Mouse (Mus musculus) layer of hippocampus, postnatal 10 days (tissue): ENCODE results near the gene Cep63. TPM values are rescaled to one million over a fixed set of nuclear protein-coding genes. Genes with fewer than 3 reads are reported as not detected.

Experiments
- DNase-seq, 2 experiments: peaks; one replicate each; pipeline ENCODE4 v3.0.0; 2021; ENCODE audit warnings: low spot score in 2 of 2
- total RNA-seq, 2 experiments: library from RNA; stranded (reverse); gene quantifications; 2 replicates each; pipeline ENCODE4 v1.2.3; 2021

Cep63 gene
- total RNA-seq, 2 experiments from 2014 or later: 28.5 to 30.2 TPM

DNA sequence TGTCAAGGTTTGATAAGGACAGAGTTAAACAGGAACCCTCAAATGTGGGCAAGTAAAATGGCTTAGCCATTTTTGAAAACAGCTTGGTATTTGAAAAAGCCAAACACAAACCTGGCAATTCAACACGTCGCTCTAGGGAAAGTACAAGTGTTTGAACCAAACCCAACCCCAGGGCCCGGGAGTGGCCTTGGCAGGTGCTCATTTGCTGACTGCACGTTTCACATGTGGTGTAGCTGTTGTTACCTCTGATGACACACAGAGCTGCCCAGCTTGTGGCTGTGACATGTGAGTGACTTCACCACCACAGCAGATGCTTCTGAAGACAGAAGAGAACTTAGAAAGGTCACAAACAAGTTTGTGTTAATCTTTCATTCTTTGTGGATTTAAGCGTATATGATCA, 53.4 kb downstream of the Cep63 start:
- DNase-seq: peak in 1 of 2 experiments; percentile 9

DNA sequence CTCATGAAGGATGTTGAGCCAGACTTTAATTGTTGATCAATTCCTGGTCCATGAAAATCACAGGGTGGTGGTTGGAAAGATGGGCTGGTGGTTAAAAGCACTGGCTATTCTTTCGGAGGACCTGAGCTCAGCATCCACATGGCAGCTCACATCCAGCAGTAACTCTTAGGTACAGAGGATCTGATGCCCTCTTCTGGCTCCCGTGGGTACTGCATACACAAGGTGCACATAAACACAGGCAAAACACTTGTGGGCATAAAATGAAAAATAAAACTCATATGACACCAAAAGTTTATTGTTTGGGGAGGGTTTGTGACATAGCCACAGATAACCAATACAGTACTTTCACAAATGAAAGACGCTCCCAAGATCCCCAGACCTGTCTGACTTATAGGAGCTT, 67.9 kb downstream of the Cep63 start:
- DNase-seq: no peak

DNA sequence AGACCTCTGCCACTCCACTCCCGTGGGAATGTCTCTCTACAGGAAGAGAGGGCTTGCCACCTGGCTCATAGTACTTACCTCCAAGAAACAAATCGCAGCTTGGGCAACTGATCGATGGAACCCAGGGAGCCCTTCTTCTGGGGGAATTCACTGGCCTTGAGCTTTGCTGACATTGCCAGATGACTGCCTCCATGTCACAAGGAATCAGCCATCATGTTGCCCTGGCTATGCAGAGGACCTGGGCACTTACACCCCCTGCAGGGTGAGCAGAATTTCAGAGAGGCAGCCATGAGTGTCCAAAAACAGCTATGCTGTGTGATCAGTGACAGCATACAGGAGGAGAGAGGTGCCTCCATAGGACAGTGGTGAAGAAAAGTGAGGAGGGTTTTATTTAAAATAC, 72.6 kb downstream of the Cep63 start:
- no peak for DNase-seq

DNA sequence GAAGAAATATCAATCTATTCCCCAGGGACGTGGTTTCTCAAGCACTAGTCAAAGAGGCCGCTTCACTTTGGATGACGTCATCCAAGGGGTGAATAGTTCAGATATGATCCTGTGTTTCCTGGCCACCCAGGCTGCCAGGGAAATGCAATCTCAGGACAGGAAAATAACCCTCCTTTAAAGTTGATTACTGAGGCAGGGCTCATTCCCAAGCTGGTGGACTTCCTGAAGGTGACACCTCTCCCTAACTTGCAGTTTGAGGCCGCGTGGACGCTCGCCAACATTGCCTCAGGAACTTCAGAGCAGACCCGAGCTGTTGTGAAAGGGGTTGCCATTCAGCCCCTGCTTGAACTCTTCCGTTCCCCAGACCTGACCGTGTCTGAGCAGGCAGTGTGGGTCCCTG, 74.6 kb downstream of the Cep63 start:
- no peak for DNase-seq

DNA sequence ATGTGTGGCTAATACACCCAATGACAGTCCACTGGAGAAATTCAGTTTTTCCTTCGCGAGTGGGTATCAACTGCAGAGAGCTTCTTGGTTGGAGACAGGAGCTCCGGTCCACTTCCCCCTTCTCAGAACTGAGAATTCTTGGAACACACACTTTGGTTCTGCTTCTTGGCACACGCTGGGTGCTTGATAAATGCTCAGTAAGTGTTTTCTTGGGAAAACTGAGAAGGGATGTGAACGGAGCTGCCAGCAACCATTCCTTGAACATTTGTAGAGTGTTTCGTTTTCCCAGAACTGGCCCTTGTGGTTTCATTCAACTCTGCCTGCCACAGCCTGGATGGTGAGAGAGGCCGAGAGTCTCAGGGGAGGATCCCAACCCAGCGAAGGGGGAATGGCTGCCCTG, 77.1 kb downstream of the Cep63 start:
- DNase-seq: no peak

DNA sequence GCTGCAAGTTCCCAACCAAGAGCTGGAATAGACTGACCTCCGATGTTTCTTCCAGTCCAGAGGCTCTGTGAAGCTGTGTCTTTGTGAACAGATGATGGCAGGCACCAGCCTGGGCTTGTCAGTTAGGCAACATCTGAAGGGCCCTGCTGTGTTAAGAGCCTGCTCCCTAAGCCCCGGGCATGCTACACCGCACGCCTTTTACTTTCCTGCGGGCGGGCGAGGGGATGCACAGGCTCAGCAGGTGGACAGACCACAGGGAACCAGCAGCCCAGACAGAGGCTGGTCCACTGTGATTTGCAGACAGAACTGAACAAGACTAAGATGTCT, 79.3 kb downstream of the Cep63 start:
- DNase-seq: no peak

DNA sequence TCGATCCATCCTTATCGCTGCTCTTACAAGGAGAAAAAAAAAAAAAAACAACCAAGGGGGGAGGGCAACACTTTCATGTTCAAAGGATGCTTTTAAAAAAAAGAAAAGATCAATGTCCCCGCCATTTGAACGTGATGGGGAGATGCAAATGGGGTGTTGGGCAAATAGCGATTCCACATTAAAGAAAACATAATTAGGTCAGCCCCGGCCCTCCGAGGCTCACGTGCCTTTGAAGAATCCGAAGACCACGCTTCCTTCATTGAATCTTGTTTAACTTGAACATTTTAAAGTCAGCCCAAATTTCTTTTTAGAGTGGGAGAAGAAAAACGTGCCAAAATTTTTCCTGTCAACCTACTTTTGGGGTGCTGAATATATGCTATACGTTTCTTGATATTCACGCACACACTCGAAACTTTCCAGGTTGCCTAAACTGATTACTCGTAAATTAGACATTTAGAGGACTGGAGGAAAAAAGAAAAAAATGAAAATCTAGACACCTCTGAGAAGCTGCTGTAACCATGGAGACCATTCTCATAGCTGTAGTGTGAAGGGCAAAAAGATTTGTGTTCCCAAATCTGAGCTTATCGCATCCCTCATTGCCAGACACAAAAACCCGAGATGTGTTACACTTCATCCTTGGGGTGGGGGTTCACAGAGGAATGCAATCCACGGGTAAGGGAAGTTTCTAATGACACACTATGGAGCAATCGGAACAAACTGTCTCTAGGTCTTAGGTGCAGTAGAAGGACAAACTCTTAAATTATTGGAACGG, 79.9 kb downstream of the Cep63 start:
- DNase-seq: no peak

DNA sequence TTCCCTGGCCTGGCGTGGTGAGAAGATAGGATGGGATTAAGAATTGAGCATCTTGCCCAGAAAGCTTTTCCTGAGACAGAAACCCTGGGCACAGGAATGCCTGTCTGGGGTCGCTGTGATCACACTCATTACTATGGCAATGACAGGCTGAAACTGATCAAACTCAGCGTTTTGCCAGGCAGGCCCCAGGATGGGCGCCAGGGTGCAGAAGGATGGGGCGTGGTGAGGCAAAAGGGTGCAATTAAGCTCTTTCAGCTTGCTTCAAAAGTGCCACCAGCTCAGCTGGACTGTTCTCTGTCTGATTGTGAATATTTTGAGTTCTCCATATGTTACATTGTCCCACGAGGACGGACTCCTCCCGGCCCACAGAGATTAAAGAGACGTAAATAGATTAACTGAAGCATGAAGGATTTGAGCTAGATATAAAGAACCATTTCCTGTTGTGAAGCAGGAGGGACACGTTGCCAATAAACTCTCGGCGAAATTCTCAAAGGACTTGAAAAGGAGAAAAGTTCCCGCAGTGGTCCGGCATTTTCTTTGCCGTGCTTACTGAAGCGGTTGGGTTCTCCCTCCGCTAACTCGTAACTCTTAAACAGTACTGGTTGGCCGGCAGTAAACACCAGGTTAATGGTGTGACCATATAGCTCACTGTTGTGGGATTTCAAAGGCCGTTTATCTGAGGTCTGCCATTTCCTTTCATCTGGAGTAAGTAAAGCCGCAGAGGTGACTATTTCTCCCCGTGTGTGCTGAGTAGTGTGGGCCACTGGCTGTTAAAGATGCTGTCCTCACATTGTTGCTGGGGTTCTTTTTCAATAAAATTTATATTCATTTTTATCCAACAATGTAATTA, 80.7 kb downstream of the Cep63 start:
- peak in 1 of 2 experiments; percentile 50 for DNase-seq

DNA sequence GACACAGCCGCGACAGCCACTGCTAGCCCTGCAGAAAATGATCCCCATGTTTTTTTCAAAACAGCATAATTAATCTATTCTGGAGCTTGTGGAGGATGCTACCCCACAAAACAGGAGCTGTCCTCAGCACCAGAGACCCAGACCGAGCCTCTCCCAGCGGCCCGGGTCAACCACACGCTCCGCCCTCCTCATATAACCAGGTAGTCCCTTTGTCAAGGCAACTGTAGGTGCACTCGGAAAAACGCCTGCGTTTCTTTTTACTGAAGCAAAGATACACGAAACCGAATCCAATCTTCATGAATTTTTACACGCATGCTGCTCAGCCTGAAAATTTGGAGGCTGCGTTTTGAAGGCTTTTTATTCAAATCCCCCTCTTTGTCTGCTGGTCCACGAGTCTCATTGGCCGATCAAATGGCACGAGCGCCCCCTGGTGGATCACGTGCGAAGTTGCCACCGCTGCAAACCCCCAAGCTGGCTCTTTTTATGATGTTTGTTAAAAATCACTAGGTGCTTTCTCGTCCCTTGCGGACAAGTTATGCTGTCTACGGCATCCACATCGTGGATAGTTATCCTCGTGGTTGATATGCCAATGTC, 81.5 kb downstream of the Cep63 start:
- peak; percentile 95 to 97 for DNase-seq

DNA sequence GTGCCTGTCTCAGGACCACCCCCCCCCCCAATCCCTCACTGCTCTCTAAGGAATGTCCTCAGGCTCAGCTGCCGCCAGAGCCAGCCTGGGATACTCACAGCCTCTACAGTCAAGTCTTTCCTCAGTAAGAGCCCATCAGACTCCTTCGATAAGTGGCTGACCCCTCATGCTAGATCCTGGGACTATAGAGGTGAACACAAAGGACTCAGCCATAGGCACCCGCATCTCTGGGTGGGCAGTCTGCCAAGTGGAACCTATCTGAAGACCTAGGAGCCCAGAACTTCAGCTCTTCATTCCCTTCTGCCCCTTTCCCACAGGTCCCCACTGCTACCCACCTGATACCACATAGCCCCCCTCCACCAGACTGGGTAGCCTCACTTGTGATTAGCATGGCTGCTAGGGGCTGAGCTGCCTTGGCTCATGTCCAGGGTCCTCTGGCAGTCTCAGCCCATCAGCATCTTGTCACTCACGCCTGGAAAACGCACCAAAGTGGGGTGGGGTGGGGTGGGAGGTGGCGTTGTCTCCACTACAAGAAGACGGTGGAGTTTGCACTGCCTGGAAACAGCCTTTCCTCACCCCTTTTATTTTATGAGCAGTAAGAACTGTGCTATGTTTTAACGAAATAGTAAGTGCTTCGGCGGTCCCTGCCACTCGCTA, 82.1 kb downstream of the Cep63 start:
- DNase-seq: no peak

DNA sequence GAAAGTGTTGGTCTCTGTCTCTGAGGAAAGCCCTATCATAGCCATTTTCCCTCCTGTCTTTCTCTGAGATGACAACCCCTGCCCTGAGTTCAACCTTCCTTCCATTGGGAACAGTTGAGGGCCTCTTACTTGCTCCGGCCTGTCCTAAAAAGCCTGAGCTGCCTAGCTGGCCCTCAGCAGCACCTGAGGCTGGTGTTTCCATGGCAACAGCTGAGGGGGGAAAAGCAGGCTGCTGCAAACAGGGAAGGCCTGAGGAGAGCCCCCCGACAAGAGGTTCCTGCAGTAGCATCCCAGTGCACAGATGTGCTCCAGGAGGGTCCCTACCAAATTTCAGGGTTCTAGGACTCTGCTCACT, 82.6 kb downstream of the Cep63 start:
- no peak for DNase-seq

DNA sequence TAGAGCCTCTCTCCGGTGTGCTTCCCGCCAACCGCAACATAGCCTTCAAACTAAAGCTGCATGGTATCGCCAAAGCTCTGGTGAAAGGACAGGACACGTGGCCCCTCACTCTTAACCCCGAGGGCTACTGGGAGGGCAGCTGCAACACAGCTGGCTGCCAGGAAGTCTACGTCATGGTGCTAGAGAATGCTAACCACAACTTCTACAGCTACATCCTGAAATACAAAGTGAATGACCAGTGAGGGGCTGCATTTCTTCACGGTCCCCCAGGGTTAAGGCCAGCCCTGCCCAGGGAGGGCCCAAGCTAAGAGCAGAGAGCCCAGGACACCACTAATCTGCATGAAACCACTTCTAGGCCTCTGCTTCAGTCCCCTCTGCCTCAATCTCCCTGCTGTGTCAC, 83.8 kb downstream of the Cep63 start:
- DNase-seq: no peak

DNA sequence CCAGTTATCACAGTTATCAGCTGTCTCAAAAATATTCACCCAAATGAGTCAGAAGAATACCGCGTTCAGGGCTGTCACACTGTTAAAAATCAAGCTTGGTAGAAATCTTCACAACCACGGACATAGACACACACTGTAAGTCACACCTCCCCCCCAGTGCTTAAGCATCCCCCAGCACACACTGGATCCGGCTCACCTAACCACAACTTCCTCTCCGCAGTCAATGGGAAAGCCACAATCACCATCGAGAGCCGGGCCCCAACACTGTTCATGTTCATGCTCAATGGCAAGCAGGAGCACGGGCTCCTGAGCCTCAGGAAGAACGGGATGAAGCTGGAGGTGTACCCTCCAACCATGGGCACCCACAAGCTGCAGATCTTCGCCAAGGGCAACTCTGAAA, 84.7 kb downstream of the Cep63 start:
- DNase-seq: no peak

DNA sequence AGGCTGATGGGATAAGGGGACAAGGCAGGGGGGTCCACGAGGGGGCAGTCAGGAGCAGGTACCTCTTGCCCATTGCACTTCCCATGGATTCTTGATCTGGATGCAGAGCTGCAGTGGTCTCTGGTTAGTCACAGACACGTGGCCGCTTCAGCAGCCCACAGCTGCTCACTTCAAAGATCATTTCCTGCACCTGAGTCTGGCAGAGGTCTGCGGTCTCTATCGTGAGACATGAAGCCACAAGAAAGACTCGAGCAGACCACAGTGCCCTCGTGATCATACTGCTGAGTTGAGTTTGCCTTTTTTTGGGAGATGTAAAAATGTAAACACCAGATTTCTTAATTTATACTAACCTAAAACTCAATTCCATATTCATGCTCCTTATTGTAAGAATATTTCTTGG, 86.6 kb downstream of the Cep63 start:
- no peak for DNase-seq

DNA sequence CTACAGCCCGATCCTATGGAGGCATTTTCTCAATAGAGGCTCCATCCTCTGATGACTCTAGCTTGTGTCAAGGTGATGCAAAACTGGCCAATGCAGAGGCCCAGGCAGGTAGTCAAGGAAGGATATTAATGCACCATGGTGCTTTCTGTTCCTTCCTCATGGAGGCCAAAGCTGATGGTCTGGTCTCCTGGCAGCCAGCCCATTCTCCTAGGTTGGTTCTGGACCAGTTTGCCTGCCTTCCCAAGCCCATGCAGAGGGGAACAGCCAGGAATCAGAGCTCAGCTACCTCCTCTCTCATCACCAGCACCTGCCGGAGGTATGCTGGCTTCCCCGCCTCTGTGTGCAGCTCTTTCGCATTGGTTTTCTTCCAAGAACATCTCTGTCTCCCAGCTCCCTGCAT, 89.4 kb downstream of the Cep63 start:
- DNase-seq: no peak

Other genes with a start within 250 kb of the Cep63 start
- 1 to 10 TPM; 4.8 to 4.9 TPM for gene Ky, start 120.8 kb downstream of the Cep63 start, total RNA-seq
- 100 to 1,000 TPM in 1 of 2 experiments, 10 to 100 TPM in 1; 87.9 to 107 TPM for gene Anapc13, start 238 bp downstream of the Cep63 start, total RNA-seq
- gene Amotl2, start 90.1 kb upstream of the Cep63 start, total RNA-seq: 10 to 100 TPM; 18.3 to 20.7 TPM
- gene Ryk, start 208.4 kb upstream of the Cep63 start, total RNA-seq: 10 to 100 TPM; 36.2 to 38.6 TPM